Mouse (Mus musculus): ENCODE measurements at regions not wholly inside any gene's neighbourhood (a gene's known extent, or its start where the extent isn't known, plus 50 kb on each side); places are given as distances from the start of the nearest gene placed in this dataset.

- DNase-seq (ENCODE audit: low read depth, low spot score) (no peak), ATAC-seq (no peak)
- in situ Hi-C loops (cut with MboI; ENCODE audit: low pct_unique_long_range_greater_than_20kb) = loop anchor here (5.0 to 25.0 kb wide), 2 partner anchors 185 to 305 kb away; partner anchors contain the start of gene Gm5127
- ChIA-PET POLR2A (no interaction called here), CTCF (interaction anchor here (1.2 to 1.5 kb wide), 2 partner anchors 186 to 189 kb away, joined by 3 to 9 read pairs; no protein-coding TSS in a partner anchor)
- peak; percentile 53 for TF ChIP-seq CTCF (IDR thresholded peaks at IDR 0.05)
- peaks cover 16% of the 10 kb centered on the region for H3K27me3 ChIP-seq
Measured at GRCm38 (mm10) chrX:106766812-106767211, 73.6 kb downstream of the Rtl3 start.

Measured in Patski (cell line).